In the genomic region with DNA sequence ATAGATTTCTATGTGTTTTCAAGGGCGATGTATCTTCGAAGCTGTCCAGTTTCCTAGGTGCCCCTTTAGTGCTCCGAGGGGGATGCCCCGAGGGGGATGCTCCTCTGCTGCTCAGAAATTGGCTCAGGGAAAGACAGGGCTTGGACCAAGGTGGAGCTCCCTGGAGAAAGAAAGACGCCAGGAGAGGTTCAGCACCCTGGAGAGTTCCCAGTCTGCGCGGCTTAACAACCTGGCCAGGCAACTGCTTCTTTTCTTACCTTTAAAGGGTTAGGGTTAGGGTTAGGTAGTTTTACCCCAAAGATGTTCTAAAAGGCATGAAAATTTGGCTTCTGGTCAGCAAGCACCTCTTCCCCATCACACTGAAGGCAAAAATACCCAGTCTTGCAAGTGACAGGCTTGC, we compare ENCODE assay signal across 11 mouse cellular contexts. TPM values are rescaled to one million over a fixed set of nuclear protein-coding genes. Genes with fewer than 3 reads are reported as not detected.
DNase-seq lines count a peak whose midpoint lies in the region; ATAC-seq lines count a peak whose summit lies in the region.
"Had no signal": no experiment of that assay in that cellular context is flagged by ENCODE, and none has a peak within 500 bp of the region (broad histone marks: within the 10 kb centered on the region; RNA-seq: fewer than 3 reads in every experiment).

No protein-coding gene starts in this region.

- no peak overlapping the region for H3K9ac ChIP-seq in midbrain, embryonic 16.5 days (ENCODE audit: low read depth, low read length)

- 29% methylated on average over 7 of the region's 7 CpGs for WGBS in midbrain, embryonic 10.5 days
- WGBS in midbrain, embryonic 16.5 days = 27% methylated on average over 7 of the region's 7 CpGs

- no peak for ATAC-seq in CD4-positive, CD25-positive, alpha-beta regulatory T cell, adult 4 months
- ATAC-seq in midbrain, embryonic 16.5 days = no peak

- no peak overlapping the region for H3K27ac ChIP-seq in midbrain, embryonic 10.5 days (replicated peaks)
- H3K27ac ChIP-seq in midbrain, embryonic 16.5 days (ENCODE audit: low read length) = no peak overlapping the region

- H3K9me3 ChIP-seq in midbrain, embryonic 10.5 days (replicated peaks) = no peaks in the 10 kb centered on the region
- H3K9me3 ChIP-seq in midbrain, embryonic 16.5 days (replicated peaks; ENCODE audit: control insufficient read depth, low read length, poor library complexity, severe bottlenecking) = no peaks in the 10 kb centered on the region

- H3K36me3 ChIP-seq in midbrain, embryonic 10.5 days = no peaks in the 10 kb centered on the region
- H3K36me3 ChIP-seq in midbrain, embryonic 16.5 days (ENCODE audit: control insufficient read depth, insufficient read depth, low read length) = no peaks in the 10 kb centered on the region

- peak; percentile 14 for DNase-seq in CD4-positive, CD25-positive, alpha-beta regulatory T cell, adult 2 months (ENCODE audit: low read depth, low spot score)
- peak; percentile 53 for DNase-seq in midbrain, embryonic 10.5 days (ENCODE audit: low spot score)
- DNase-seq in embryo, embryonic 11 days = peak; percentile 76
- peak; percentile 10 for DNase-seq in lung, postnatal 36 days
- no peak for DNase-seq in frontal cortex, adult 2 months (ENCODE audit: extremely low spot score in 1 of 2, low spot score in 1 of 2)
- DNase-seq in cerebellum, adult 11-12 months = no peak
- DNase-seq: cerebellum, postnatal 36 days had no signal

- no peak overlapping the region for H3K4me2 ChIP-seq in midbrain, embryonic 16.5 days (ENCODE audit: low read length)

- H3K4me3 ChIP-seq in midbrain, embryonic 10.5 days = no peak overlapping the region
- no peak overlapping the region for H3K4me3 ChIP-seq in midbrain, embryonic 16.5 days (ENCODE audit: low read depth, low read length)
- H3K4me3 ChIP-seq: megakaryocyte, embryonic 14.5 days had no signal

- peaks cover 4% of the 10 kb centered on the region for H3K4me1 ChIP-seq in midbrain, embryonic 10.5 days
- H3K4me1 ChIP-seq in midbrain, embryonic 16.5 days (ENCODE audit: control insufficient read depth, insufficient read depth, low read length) = no peaks in the 10 kb centered on the region; the same call in 1 of the 2 replicates
- H3K4me1 ChIP-seq: megakaryocyte, embryonic 14.5 days had no signal

- H3K27me3 ChIP-seq in midbrain, embryonic 10.5 days (ENCODE audit: low read depth, poor library complexity, severe bottlenecking) = peaks cover 36% of the 10 kb centered on the region
- peaks cover 9% of the 10 kb centered on the region for H3K27me3 ChIP-seq in midbrain, embryonic 16.5 days (ENCODE audit: control insufficient read depth, insufficient read depth, low read depth, low read length)
- H3K27me3 ChIP-seq: megakaryocyte, embryonic 14.5 days had no signal

RNA-seq across cellular contexts. Expression of gene Slc6a11, which starts 43.9 kb away (rescaled TPM):
- polyA plus RNA-seq in CD4-positive, CD25-positive, alpha-beta regulatory T cell, adult 4 months (2017; shearing (Covaris generic)) = not detected
- polyA plus RNA-seq in midbrain, embryonic 10.5 days (2016; fragmentation: Nextera tagmentation; extraction: Ambion mirVana) = 0.59 and 0.65 TPM in 2 replicates
- 38.3 and 63.7 TPM in 2 replicates for polyA plus RNA-seq in midbrain, embryonic 16.5 days (2015; fragmentation: Nextera tagmentation; extraction: Ambion mirVana)
- 276 and 320 TPM in 2 replicates for polyA plus RNA-seq in frontal cortex, adult 2 months (2012; rRNA removed)
- polyA plus RNA-seq: heart, embryonic 16.5 days had no signal

RNA-seq across cellular contexts. Expression of gene Atp2b2, which starts 44.7 kb away (rescaled TPM):
- polyA plus RNA-seq in CD4-positive, CD25-positive, alpha-beta regulatory T cell, adult 4 months (2017; shearing (Covaris generic)) = under 1 TPM in 1 of 2 experiments, not detected in 1; 0.14 TPM
- polyA plus RNA-seq in midbrain, embryonic 10.5 days (2016; fragmentation: Nextera tagmentation; extraction: Ambion mirVana) = 1.1 and 2.1 TPM in 2 replicates
- polyA plus RNA-seq in midbrain, embryonic 16.5 days (2015; fragmentation: Nextera tagmentation; extraction: Ambion mirVana) = 26.2 and 27.6 TPM in 2 replicates
- 169 and 196 TPM in 2 replicates for polyA plus RNA-seq in frontal cortex, adult 2 months (2012; rRNA removed)

Comparison
In these comparisons a context has a peak if more than half of its experiments do, and no peak if none do; other contexts are left out.
1. RNA of gene Slc6a11, which starts 43.9 kb away (polyA plus RNA-seq): 276 to 320 TPM in frontal cortex, adult 2 months and 38.3 to 63.7 TPM in midbrain, embryonic 16.5 days; 0.59 to 0.65 TPM in midbrain, embryonic 10.5 days and not detected in CD4-positive, CD25-positive, alpha-beta regulatory T cell, adult 4 months; every median in the first group is over 10 times any median in the second.
2. DNase-seq: peak in CD4-positive, CD25-positive, alpha-beta regulatory T cell, adult 2 months (single experiment), midbrain, embryonic 10.5 days (single experiment), embryo, embryonic 11 days (single experiment) and lung, postnatal 36 days (single experiment); none in frontal cortex, adult 2 months (0 of 2) and cerebellum, adult 11-12 months (single experiment).